Mouse (Mus musculus) embryonic facial prominence, embryonic 14.5 days (tissue): ENCODE measurements at regions not wholly inside any gene's neighbourhood (a gene's known extent, or its start where the extent isn't known, plus 50 kb on each side); places are given as distances from the start of the nearest gene placed in this dataset.

Source experiments
- ATAC-seq: fragments of 200-750 bp; cut with Nextera tagmentation; 2 replicates; pipeline ENCODE4 v1.8.0; 2017; ENCODE audit warnings: low read depth, moderate number of reproducible peaks, moderate TSS enrichment
- DNase-seq: peaks from one replicate; pipeline ENCODE4 v3.0.0-alpha.2; 2015; ENCODE audit warnings: low spot score
- H3K27ac ChIP-seq: fragments of 300-500 bp; sonication (generic); replicated peaks from 2 replicates; pipeline ENCODE4 v1.5.1; 2014; ENCODE audit warnings: low read depth, mild to moderate bottlenecking, low read length, moderate library complexity
- H3K27me3 ChIP-seq: fragments of 300-500 bp; sonication (generic); replicated peaks from 2 replicates; pipeline ENCODE4 v1.6.1; 2014; ENCODE audit warnings: low read length; ENCODE audit not compliant: control insufficient read depth, insufficient read depth
- H3K36me3 ChIP-seq: fragments of 300-500 bp; sonication (generic); 2 replicates; pipeline ENCODE4 v1.6.1; 2014; ENCODE audit warnings: low read length, mixed read lengths; ENCODE audit not compliant: control insufficient read depth, insufficient read depth
- H3K4me1 ChIP-seq: fragments of 300-500 bp; sonication (generic); 2 replicates; pipeline ENCODE4 v1.6.1; 2014; ENCODE audit warnings: antibody characterized with exemption, low read length; ENCODE audit not compliant: control insufficient read depth, insufficient read depth
- H3K4me2 ChIP-seq: fragments of 300-500 bp; sonication (generic); 2 replicates; pipeline ENCODE4 v1.6.1; 2014; ENCODE audit warnings: low read depth, mild to moderate bottlenecking, low read length, moderate library complexity, mixed read lengths
- H3K4me3 ChIP-seq: fragments of 300-500 bp; sonication (generic); 2 replicates; pipeline ENCODE4 v1.5.1; 2014; ENCODE audit warnings: low read depth, mild to moderate bottlenecking, low read length
- H3K9ac ChIP-seq: fragments of 300-500 bp; sonication (generic); 2 replicates; pipeline ENCODE4 v1.6.1; 2014; ENCODE audit warnings: low read depth, mild to moderate bottlenecking, low read length, moderate library complexity, mixed read lengths
- H3K9me3 ChIP-seq: fragments of 300-500 bp; sonication (generic); 2 replicates; pipeline ENCODE4 v1.6.1; 2016; ENCODE audit warnings: low read length; ENCODE audit not compliant: control insufficient read depth
- WGBS: fragments of 180-500 bp; shearing (Covaris S2); extraction: QIAGEN DNeasy Blood & Tissue Kit; methylation state at CpG from one replicate; pipeline ENCODE4 v1.1.7; 2014; 5-methylcytosine and 5-hydroxymethylcytosine counted together

GRCm38 (mm10) chr2:59406976-59407375, 77.5 kb upstream of the Dapl1 start:
- H3K9me3 ChIP-seq, result no peaks in the 10 kb centered on the region
- no peak overlapping the region for H3K4me3 ChIP-seq
- no peak overlapping the region for H3K4me2 ChIP-seq
- H3K27me3 ChIP-seq, result no peaks in the 10 kb centered on the region
- WGBS, result 67% methylated on average over 3 of the region's 3 CpGs
- ATAC-seq (no peak), DNase-seq (no peak)
- H3K4me1 ChIP-seq, result no peaks in the 10 kb centered on the region
- no peak overlapping the region for H3K27ac ChIP-seq
- H3K36me3 ChIP-seq, result no peaks in the 10 kb centered on the region
- H3K9ac ChIP-seq, result no peak overlapping the region

- Histone ChIP-seq H3K4me1 (no peaks in the 10 kb centered on the region), H3K4me3 (no peak overlapping the region), H3K27me3 (no peaks in the 10 kb centered on the region), H3K36me3 (no peaks in the 10 kb centered on the region), H3K9me3 (peaks cover 2% of the 10 kb centered on the region), H3K4me2 (no peak overlapping the region), H3K9ac (no peak overlapping the region), H3K27ac (no peak overlapping the region; the same call in 1 of the 2 replicates)
- ATAC-seq (peak; percentile 41; the same call in 1 of the 2 replicates), DNase-seq (no peak)
- WGBS, result 46% methylated on average over 13 of the region's 13 CpGs
Observed at GRCm38 (mm10) chr2:59407512-59407988, 76.9 kb upstream of the Dapl1 start.

GRCm38 (mm10) chr2:59408040-59408587, 76.3 kb upstream of the Dapl1 start:
- H3K27me3 ChIP-seq, result no peaks in the 10 kb centered on the region
- ATAC-seq (0 out of 2 replicates have a peak, but pooled peaks have one; percentile 12), DNase-seq (no peak)
- H3K27ac ChIP-seq, result no peak overlapping the region; the same call in 1 of the 2 replicates
- no peaks in the 10 kb centered on the region for H3K4me1 ChIP-seq
- WGBS, result 65% methylated on average over 10 of the region's 10 CpGs
- H3K4me2 ChIP-seq, result no peak overlapping the region
- H3K36me3 ChIP-seq, result no peaks in the 10 kb centered on the region
- H3K9ac ChIP-seq, result no peak overlapping the region
- no peak overlapping the region for H3K4me3 ChIP-seq
- peaks cover 7% of the 10 kb centered on the region for H3K9me3 ChIP-seq

GRCm38 (mm10) chr2:59414612-59415011, 69.8 kb upstream of the Dapl1 start:
- DNase-seq, result no peak
- no peaks in the 10 kb centered on the region for H3K36me3 ChIP-seq
- ATAC-seq, result no peak
- H3K4me1 ChIP-seq, result peaks cover 2% of the 10 kb centered on the region; the same call in 1 of the 2 replicates
- no peak overlapping the region for H3K4me2 ChIP-seq
- H3K27ac ChIP-seq, result no peak overlapping the region
- no peaks in the 10 kb centered on the region for H3K27me3 ChIP-seq
- no peak overlapping the region for H3K9ac ChIP-seq
- H3K4me3 ChIP-seq, result no peak overlapping the region
- H3K9me3 ChIP-seq, result peaks cover 9% of the 10 kb centered on the region
- 73% methylated on average over 9 of the region's 9 CpGs for WGBS

- no peaks in the 10 kb centered on the region for H3K27me3 ChIP-seq
- H3K9ac ChIP-seq, result no peak overlapping the region
- ATAC-seq, result no peak
- no peak overlapping the region for H3K4me2 ChIP-seq
- H3K9me3 ChIP-seq, result peaks cover 9% of the 10 kb centered on the region
- H3K4me1 ChIP-seq, result peaks cover 2% of the 10 kb centered on the region; the same call in 1 of the 2 replicates
- no peak for DNase-seq
- H3K27ac ChIP-seq, result no peak overlapping the region
- H3K4me3 ChIP-seq, result no peak overlapping the region
- 77% methylated on average over 8 of the region's 8 CpGs for WGBS
- H3K36me3 ChIP-seq, result no peaks in the 10 kb centered on the region
Observed at GRCm38 (mm10) chr2:59416491-59417195, 67.8 kb upstream of the Dapl1 start.

GRCm38 (mm10) chr2:59417384-59417955, 67.0 kb upstream of the Dapl1 start:
- peak; percentile 76 for DNase-seq
- no peak overlapping the region for H3K27ac ChIP-seq
- H3K27me3 ChIP-seq, result no peaks in the 10 kb centered on the region
- no peak overlapping the region for H3K9ac ChIP-seq
- no peak overlapping the region for H3K4me3 ChIP-seq
- H3K4me2 ChIP-seq, result no peak overlapping the region
- ATAC-seq, result peak; percentile 70
- H3K9me3 ChIP-seq, result peaks cover 8% of the 10 kb centered on the region
- peaks cover 2% of the 10 kb centered on the region; the same call in 1 of the 2 replicates for H3K4me1 ChIP-seq
- no peaks in the 10 kb centered on the region for H3K36me3 ChIP-seq
- 61% methylated on average over 11 of the region's 11 CpGs for WGBS

- Histone ChIP-seq H3K27ac (no peak overlapping the region), H3K4me1 (no peaks in the 10 kb centered on the region), H3K36me3 (no peaks in the 10 kb centered on the region), H3K4me2 (no peak overlapping the region), H3K9me3 (no peaks in the 10 kb centered on the region), H3K4me3 (no peak overlapping the region), H3K9ac (no peak overlapping the region), H3K27me3 (no peaks in the 10 kb centered on the region)
- 54% methylated on average over 5 of the region's 5 CpGs for whole genome bisulfite sequencing
- no peak for ATAC-seq
- no peak for DNase-seq
Observed at GRCm38 (mm10) chr2:59420496-59420895, 64.0 kb upstream of the Dapl1 start.

GRCm38 (mm10) chr2:59422291-59423242, 61.9 kb upstream of the Dapl1 start:
- H3K4me1 ChIP-seq, result no peaks in the 10 kb centered on the region
- no peaks in the 10 kb centered on the region for H3K9me3 ChIP-seq
- H3K9ac ChIP-seq, result no peak overlapping the region
- ATAC-seq (no peak), DNase-seq (no peak)
- no peak overlapping the region for H3K4me3 ChIP-seq
- no peaks in the 10 kb centered on the region for H3K27me3 ChIP-seq
- no peaks in the 10 kb centered on the region for H3K36me3 ChIP-seq
- no peak overlapping the region for H3K27ac ChIP-seq
- H3K4me2 ChIP-seq, result no peak overlapping the region
- 66% methylated on average over 10 of the region's 10 CpGs for WGBS
